Mouse (Mus musculus) embryonic facial prominence, embryonic 15.5 days (tissue): ENCODE measurements around the gene Wipf3. TPM values are rescaled to one million over a fixed set of nuclear protein-coding genes. Genes with fewer than 3 reads are reported as not detected.

Experiments
- ATAC-seq: fragments of 200-750 bp; cut with Nextera tagmentation; 2 replicates; pipeline ENCODE4 v1.8.0; 2017; ENCODE audit warnings: low read depth, moderate TSS enrichment; ENCODE audit not compliant: insufficient number of reproducible peaks, low FRiP score, low TSS enrichment
- H3K27ac ChIP-seq: fragments of 300-500 bp; sonication (generic); replicated peaks from 2 replicates; pipeline ENCODE4 v1.5.1; 2015; ENCODE audit warnings: mild to moderate bottlenecking, inconsistent platforms
- H3K27me3 ChIP-seq: fragments of 300-500 bp; sonication (generic); 2 replicates; pipeline ENCODE4 v1.6.1; 2015; ENCODE audit warnings: inconsistent platforms
- H3K36me3 ChIP-seq: fragments of 300-500 bp; sonication (generic); 2 replicates; pipeline ENCODE4 v1.6.1; 2015; ENCODE audit warnings: mild to moderate bottlenecking, inconsistent platforms
- H3K4me1 ChIP-seq: fragments of 300-500 bp; sonication (generic); 2 replicates; pipeline ENCODE4 v1.6.1; 2015; ENCODE audit warnings: inconsistent platforms
- H3K4me2 ChIP-seq: fragments of 300-500 bp; sonication (generic); replicated peaks from 2 replicates; pipeline ENCODE4 v1.6.1; 2015; ENCODE audit warnings: mild to moderate bottlenecking, inconsistent platforms
- H3K4me3 ChIP-seq: fragments of 300-500 bp; sonication (generic); replicated peaks from 2 replicates; pipeline ENCODE4 v1.5.1; 2015; ENCODE audit warnings: mild to moderate bottlenecking, inconsistent platforms
- H3K9ac ChIP-seq: fragments of 300-500 bp; sonication (generic); 2 replicates; pipeline ENCODE4 v1.6.1; 2015; ENCODE audit warnings: inconsistent platforms
- H3K9me3 ChIP-seq: fragments of 300-500 bp; sonication (generic); replicated peaks from 2 replicates; pipeline ENCODE4 v1.6.1; 2016; ENCODE audit warnings: inconsistent platforms
- WGBS: fragments of 180-500 bp; shearing (Covaris S2); methylation state at CpG from one replicate; pipeline ENCODE4 v1.1.7; 2015; 5-methylcytosine and 5-hydroxymethylcytosine counted together
- polyA plus RNA-seq: library from polyadenylated mRNA; unstranded; fragments of >200 nt; fragmentation: Nextera tagmentation; extraction: Ambion mirVana; gene quantifications from 2 replicates; pipeline ENCODE4 v1.2.1, GENCODE M21; 2015

Gene Wipf3
- polyA plus RNA-seq, 1 experiment from 2014 or later, result 1.2 TPM

- Histone ChIP-seq H3K9me3 (no peaks in the 10 kb centered on the region), H3K27ac (no peak overlapping the region), H3K27me3 (no peaks in the 10 kb centered on the region), H3K4me2 (no peak overlapping the region), H3K36me3 (no peaks in the 10 kb centered on the region), H3K9ac (no peak overlapping the region), H3K4me3 (no peak overlapping the region), H3K4me1 (0 out of 2 replicates have a peak, but pooled peaks cover 5% of the 10 kb centered on the region)
- WGBS, result 85% methylated on average over 7 of the region's 7 CpGs
- no peak for ATAC-seq
These were observed 110.0 kb downstream of the Wipf3 start for GRCm38 (mm10) chr6:54539396-54539795.

GRCm38 (mm10) chr6:54540252-54540887 is 111.0 kb downstream of the Wipf3 start:
- H3K9ac ChIP-seq, result no peak overlapping the region
- no peak for ATAC-seq
- no peak overlapping the region for H3K4me3 ChIP-seq
- 60% methylated on average over 9 of the region's 9 CpGs for WGBS
- H3K36me3 ChIP-seq, result no peaks in the 10 kb centered on the region
- no peaks in the 10 kb centered on the region for H3K9me3 ChIP-seq
- no peak overlapping the region for H3K4me2 ChIP-seq
- H3K27me3 ChIP-seq, result no peaks in the 10 kb centered on the region
- H3K4me1 ChIP-seq, result 0 out of 2 replicates have a peak, but pooled peaks cover 6% of the 10 kb centered on the region
- H3K27ac ChIP-seq, result no peak overlapping the region

GRCm38 (mm10) chr6:54542836-54543235 is 113.4 kb downstream of the Wipf3 start:
- Histone ChIP-seq H3K4me1 (0 out of 2 replicates have a peak, but pooled peaks cover 9% of the 10 kb centered on the region), H3K36me3 (no peaks in the 10 kb centered on the region), H3K27ac (no peak overlapping the region), H3K4me2 (no peak overlapping the region), H3K9ac (no peak overlapping the region), H3K27me3 (no peaks in the 10 kb centered on the region), H3K4me3 (no peak overlapping the region), H3K9me3 (no peaks in the 10 kb centered on the region)
- ATAC-seq, result no peak
- WGBS, result 70% methylated on average over 7 of the region's 7 CpGs

DNA sequence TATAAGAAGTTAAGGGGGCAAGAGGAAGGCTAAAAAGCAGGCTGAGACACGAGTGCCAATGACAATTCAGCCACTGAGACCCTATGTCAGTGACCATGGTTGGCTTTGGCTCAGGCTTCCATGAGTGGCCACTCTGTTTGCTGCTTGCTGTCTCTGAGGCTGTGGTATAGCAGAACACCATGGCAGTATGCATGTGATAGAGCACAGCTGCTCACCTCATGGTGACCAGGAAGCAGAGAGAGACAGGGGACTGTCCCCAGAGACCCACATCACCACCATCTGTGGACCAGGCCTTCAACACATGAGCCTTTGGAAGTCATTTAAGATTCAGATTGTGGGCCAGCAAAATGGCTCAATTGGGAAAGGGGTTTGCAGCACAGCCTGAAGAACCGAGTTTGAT is 114.2 kb downstream of the Wipf3 start:
- Histone ChIP-seq H3K36me3 (no peaks in the 10 kb centered on the region), H3K9ac (no peak overlapping the region), H3K27ac (no peak overlapping the region), H3K4me3 (no peak overlapping the region), H3K4me2 (no peak overlapping the region), H3K9me3 (no peaks in the 10 kb centered on the region), H3K27me3 (no peaks in the 10 kb centered on the region), H3K4me1 (0 out of 2 replicates have a peak, but pooled peaks cover 13% of the 10 kb centered on the region)
- no peak for ATAC-seq
- WGBS, result 74% methylated on average over 2 of the region's 2 CpGs

DNA sequence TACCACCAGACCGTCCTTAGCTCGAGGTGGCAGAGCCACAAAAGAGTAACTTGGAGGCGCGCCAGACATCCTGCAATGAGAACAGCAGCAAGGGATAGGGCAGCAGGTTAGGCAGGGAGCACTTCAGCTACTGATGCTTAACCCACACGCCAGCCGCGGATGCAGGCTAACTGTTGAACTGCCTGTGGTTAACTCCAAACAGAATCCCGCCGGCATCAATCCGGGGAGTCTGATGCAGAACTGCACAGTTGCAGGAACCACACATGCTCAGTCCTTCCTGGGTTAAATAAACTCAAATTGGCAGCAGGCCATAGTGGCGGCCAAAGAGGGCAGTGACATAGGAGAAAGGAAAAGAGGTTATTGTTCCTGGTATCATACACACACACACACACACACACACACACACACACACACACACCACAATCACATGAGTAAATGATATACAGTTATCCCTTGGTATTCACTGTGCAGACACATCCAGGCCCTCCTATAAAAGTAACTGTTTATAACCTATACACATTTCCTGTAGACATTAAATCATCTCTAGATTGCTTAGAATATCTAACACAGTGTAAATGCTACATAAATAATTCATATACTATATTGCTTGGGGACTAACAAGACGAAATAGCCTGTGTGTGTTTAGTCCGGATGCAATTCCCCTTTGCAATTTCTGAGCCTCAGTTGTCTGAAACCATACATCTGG is 119.1 kb downstream of the Wipf3 start:
- H3K9me3 ChIP-seq, result no peaks in the 10 kb centered on the region
- no peaks in the 10 kb centered on the region for H3K27me3 ChIP-seq
- H3K27ac ChIP-seq, result no peak overlapping the region
- no peak for ATAC-seq
- H3K4me1 ChIP-seq, result 0 out of 2 replicates have a peak, but pooled peaks cover 8% of the 10 kb centered on the region
- H3K9ac ChIP-seq, result no peak overlapping the region
- no peaks in the 10 kb centered on the region for H3K36me3 ChIP-seq
- WGBS, result 60% methylated on average over 13 of the region's 13 CpGs
- H3K4me3 ChIP-seq, result no peak overlapping the region
- H3K4me2 ChIP-seq, result no peak overlapping the region

DNA sequence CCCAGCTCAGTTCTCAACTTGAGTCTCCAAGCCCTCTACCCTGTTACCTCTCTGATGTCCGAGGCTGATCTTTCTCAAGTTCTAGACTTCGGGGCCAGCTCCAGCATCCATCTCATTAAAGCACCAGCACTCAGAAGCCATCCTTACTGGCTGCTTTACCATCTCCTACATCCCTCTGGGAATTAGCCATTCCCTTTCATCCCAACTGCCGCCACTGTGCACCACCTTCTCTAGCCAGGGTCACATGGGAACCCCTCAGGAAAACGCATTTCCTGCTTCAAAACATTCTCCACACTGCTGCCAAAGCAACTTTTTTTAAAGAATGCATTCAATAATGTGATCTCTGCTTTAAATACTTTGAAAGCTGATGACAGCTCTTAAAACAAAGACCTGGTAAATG is 119.9 kb downstream of the Wipf3 start:
- no peak overlapping the region for H3K9ac ChIP-seq
- no peak overlapping the region for H3K27ac ChIP-seq
- H3K36me3 ChIP-seq, result no peaks in the 10 kb centered on the region
- H3K4me3 ChIP-seq, result no peak overlapping the region
- no peak overlapping the region for H3K4me2 ChIP-seq
- H3K4me1 ChIP-seq, result 0 out of 2 replicates have a peak, but pooled peaks cover 8% of the 10 kb centered on the region
- ATAC-seq, result no peak
- 51% methylated on average over 4 of the region's 4 CpGs for WGBS
- H3K9me3 ChIP-seq, result no peaks in the 10 kb centered on the region
- H3K27me3 ChIP-seq, result no peaks in the 10 kb centered on the region

DNA sequence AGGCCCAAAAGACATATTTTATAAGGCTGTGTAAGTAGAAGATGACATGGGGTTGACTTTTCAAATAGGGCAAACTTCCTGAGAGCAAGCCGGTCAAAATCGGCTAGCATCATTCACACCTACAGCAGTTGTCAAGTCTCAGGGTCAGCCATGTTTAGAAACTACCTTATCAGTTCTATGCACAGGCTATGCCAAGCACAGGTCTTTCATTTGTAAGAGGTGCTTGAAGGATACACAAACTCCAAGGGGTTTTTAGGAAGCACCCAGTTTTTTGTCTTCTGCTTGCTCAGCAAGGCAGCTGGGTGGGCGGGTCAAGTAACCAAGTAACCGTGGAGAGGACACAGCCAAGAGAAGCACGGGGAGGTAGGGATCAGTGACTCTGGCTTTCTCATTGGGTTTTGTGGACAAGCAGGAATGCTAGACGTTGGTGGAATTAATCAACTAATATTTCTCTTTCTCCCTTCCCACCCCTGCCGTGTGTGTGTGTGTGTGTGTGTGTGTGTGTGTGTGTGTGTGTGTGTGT is 121.5 kb downstream of the Wipf3 start:
- H3K27me3 ChIP-seq, result no peaks in the 10 kb centered on the region
- no peaks in the 10 kb centered on the region for H3K36me3 ChIP-seq
- H3K27ac ChIP-seq, result no peak overlapping the region
- no peak overlapping the region for H3K4me3 ChIP-seq
- no peak for ATAC-seq
- WGBS, result 61% methylated on average over 6 of the region's 7 CpGs
- no peak overlapping the region for H3K9ac ChIP-seq
- H3K4me2 ChIP-seq, result no peak overlapping the region
- 0 out of 2 replicates have a peak, but pooled peaks cover 4% of the 10 kb centered on the region for H3K4me1 ChIP-seq
- H3K9me3 ChIP-seq, result no peaks in the 10 kb centered on the region

DNA sequence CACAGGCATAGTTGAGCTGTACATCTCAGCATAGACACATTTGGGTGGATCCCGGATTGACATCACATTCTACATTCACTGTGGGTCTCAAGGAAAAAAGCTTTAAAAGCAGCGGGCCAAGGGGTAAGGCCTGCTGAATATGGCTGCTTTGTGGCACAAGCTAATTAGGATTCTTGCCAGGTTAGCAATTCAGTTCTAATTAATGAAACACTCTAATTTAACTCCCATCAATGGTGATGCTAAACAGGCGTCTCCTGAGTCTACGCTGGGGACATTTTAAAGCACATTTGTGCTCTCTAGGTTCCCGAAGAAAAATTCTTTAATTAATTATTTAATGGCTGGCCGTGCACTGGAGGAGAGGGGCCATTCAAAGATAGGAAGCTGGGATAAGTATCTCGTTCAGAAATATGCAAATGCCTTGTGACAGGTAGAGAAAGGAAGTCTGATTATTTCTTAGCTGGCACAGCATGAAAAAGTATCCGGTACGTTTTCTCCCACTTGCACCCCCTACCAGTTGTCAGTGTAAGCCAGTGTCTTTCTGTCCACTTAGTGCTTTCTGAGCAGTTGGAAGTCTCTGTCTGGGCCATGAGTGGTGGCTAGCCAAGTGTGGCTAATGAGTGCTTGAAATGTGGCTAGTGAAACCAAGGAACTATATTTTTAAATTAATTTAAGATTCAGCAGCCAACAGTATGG is 123.5 kb downstream of the Wipf3 start:
- WGBS, result 72% methylated on average over 9 of the region's 9 CpGs
- Histone ChIP-seq H3K9ac (no peak overlapping the region), H3K4me1 (0 out of 2 replicates have a peak, but pooled peaks cover 4% of the 10 kb centered on the region), H3K9me3 (no peaks in the 10 kb centered on the region), H3K4me3 (no peak overlapping the region), H3K27ac (no peak overlapping the region), H3K36me3 (no peaks in the 10 kb centered on the region), H3K4me2 (no peak overlapping the region), H3K27me3 (no peaks in the 10 kb centered on the region)
- ATAC-seq, result no peak

Other genes starting within 250 kb of the Wipf3 start
- gene Prr15, start 103.8 kb upstream of the Wipf3 start, polyA plus RNA-seq, result 2.7 and 4.6 TPM in 2 replicates
- 12.4 and 12.7 TPM in 2 replicates for gene Scrn1, start 136.9 kb downstream of the Wipf3 start, polyA plus RNA-seq
- gene Plekha8, start 165.5 kb downstream of the Wipf3 start, polyA plus RNA-seq, result 6.7 and 6.9 TPM in 2 replicates
- gene Fkbp14, start 167.7 kb downstream of the Wipf3 start, polyA plus RNA-seq, result 54.7 and 59.1 TPM in 2 replicates